Mouse (Mus musculus) testis, postnatal 10 days (tissue): ENCODE measurements around the gene Lrrc4c.

ENCODE experiments used
- DNase-seq: peaks from one replicate; pipeline ENCODE4 v3.0.0; 2021; ENCODE audit warnings: low spot score

The Lrrc4c gene

DNA sequence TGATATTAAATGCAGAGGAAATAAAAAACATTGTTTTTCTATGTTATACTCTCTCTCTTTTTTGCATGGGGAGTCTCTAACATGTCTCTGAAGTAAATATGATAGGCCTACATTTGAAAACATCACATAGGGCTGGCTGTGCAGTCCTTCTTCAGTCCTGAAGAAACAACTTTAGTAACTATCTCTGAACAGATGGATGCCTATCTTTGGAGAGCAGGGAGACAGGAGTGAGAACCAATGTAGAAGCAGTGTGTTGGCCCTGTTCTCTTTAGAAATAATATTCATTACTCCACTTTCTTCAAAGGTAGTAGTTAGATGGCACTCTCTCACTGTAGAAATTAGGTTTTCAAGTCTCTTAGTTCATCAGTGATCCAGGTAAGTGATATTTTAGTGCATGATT, 967.0 kb downstream of the Lrrc4c start:
- no peak for DNase-seq

GRCm38 (mm10) chr2:97294216-97294615, 976.2 kb downstream of the Lrrc4c start:
- DNase-seq = no peak

DNA sequence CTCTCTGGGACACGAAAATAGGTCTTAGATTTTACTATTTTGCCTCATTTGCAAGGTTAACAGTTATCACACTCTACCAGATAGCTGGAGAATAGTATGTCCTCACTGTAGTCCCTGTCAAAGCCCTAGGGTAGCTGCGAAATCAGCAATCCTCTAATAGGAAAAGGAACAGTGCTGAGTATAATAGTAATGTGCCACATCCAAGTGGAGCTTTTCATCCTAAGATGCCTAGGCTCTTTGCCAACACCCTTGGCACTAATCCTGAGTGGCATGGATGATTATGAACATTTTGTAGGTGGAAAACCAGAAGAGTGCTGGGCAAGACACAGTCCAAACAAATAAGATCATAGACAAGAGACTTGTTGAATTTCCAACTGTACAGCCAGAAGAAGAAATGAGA, 981.7 kb downstream of the Lrrc4c start:
- DNase-seq = no peak

DNA sequence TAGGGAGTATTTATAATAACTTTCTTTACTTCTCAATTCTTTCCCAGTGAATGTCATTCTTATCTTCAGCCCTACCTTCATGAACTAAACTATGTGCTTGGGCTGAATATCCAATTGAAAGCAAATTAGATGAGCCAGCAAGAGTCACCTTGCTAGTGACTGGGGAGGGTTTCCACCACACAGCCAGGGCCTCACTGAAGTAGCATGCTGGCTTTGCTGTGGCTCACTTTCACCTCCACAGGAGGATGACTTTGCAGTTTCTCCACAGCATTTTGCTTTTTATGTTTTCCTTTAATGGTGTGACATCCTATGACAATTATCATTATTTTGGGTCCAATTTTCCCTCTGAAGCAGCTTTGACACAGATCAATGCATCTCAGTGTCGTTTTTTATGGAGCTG, 1000.0 kb downstream of the Lrrc4c start:
- no peak for DNase-seq

DNA sequence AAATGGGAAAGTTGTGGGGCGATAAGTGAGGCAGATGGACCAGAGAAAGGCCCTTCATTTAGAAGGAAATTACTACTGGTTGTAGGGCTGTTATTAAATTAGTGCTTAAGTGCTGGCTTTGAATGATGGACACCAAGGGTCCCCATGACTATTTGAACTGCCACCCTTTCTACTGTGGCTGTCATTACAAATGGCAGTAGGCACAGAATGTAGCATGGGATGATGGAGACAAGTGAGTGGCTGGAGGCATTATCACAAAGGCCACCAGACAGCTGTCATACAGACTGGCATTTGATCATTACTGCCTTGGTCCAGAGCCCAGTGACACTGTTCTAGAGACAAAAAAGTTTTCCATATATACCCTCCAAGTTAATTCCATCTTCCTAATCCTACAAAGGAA, 1000.6 kb downstream of the Lrrc4c start:
- DNase-seq = no peak

DNA sequence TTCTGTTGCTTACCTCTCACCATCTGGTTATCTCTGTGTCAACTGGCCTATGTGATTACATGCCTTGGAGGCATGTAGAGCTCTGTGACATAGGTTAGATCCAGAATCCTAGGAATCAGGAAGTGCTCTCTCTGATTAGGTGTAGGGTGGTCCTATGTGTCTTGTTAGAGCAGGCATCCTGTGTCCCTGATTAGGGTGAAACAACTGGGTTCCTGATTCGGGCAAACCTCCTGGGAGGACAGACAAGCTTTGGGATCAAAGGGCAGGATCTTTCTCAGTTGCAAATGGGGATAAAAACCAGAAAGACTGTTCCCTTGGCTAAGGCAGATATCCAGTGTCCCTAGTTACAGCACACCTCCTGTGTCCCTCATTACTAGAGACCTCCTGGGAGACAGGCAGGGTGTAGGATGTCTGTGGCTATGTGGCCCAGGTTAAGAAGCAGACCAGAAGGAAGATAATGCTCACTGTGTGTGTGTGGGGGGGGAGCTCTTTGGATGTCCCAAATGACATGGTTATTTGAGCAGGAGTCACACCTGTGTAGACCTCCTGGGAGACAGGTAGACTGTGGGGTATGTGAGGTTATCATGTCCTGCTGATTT, 1014.2 kb downstream of the Lrrc4c start:
- DNase-seq = no peak

- no peak for DNase-seq
These were observed 1021.7 kb downstream of the Lrrc4c start for GRCm38 (mm10) chr2:97339627-97340026.

DNA sequence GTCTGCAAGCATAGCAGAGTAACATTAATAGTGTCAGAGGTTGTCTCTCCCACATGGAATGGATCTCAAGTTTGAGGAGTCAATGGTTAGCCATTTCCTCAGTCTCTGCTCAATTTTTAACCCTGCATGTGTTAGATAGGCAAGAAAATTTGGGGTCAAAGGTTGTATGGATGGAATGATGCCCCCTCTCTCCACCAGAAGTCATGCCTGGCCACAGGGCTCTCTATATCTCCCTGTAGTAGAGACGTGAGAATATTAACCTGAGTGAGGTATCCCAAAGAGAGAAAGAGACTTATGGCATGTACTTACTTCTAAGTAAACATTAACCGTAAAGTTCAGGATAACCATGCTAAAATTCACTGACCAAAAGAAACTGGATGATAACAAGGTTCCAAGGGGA, 1043.3 kb downstream of the Lrrc4c start:
- no peak for DNase-seq

DNA sequence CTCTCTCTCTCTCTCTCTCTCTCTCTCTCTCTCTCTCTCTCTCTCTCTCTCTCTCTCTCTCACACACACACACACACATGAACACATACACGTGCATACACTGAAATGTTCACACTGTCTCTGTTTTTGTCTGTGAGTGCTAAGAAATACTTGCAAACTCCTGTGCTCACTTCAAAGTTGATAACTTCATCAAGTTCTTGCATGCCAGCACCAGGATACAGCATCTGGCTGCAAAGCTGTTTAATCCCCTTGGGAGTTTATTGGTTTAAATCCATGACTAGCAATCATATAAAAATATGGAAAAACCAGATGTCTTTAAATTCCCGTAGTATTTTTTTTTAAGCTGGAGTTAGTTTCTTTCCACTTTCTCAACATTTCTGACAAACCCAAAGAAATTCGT, 1052.0 kb downstream of the Lrrc4c start:
- DNase-seq = no peak

DNA sequence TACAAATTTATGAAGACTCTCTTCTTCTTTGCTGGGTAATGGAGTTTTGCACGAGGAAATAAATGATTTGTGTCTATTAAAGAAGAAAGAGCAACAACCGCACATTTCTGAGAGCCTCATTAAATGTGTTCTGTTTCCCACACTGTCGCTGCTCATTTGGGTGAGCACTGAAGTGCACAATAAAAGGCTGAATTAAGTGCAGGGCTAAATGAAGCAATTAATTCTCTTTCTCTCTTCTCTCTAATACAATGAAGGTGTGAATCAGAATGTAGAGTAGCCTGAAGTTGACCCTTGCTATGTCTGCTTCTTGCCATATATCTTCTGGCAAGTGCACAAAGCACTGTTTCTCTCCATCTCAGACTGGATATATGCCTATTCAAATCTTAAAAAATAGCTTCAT, 1073.5 kb downstream of the Lrrc4c start:
- DNase-seq = no peak

DNA sequence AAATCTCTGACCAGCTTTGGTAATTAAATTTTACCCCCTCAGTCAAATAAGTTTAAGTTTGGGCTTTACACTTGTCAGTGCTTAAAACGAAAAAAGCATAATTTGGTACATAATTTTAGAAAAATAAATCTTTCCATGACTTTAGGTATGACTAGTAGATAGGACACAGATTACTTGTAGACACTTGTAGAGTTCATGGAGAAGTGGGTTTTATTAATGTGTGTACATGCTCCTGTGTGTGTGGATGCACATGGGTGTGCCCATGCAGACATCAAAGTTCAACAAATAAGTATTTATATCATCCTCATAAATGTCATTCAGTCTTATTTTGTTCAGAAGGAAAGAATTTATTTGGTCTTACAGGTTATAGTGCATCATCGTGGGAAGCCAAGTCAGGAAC, 1073.9 kb downstream of the Lrrc4c start:
- no peak for DNase-seq

GRCm38 (mm10) chr2:97413066-97413465, 1095.1 kb downstream of the Lrrc4c start:
- no peak for DNase-seq

GRCm38 (mm10) chr2:97414416-97415362, 1096.7 kb downstream of the Lrrc4c start:
- no peak for DNase-seq

DNA sequence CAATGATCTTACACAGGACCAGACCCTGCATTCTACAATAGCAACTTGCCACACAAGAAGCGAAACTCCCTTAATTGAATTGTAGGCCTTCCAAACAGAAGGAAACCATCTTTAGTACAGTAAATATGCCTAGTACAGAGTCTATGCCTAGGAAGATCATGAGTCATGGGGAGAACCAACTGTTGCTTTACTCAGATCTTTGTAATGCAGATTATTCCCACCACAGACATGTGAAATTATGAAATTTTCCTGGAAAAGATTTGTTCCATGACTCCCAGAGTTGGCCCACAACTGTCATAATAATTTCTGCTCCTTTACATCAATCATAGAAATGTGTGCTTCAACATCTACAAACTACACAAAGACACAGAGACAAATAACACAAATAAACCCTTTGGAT, 1116.2 kb downstream of the Lrrc4c start:
- DNase-seq = no peak

GRCm38 (mm10) chr2:97435616-97436015, 1117.6 kb downstream of the Lrrc4c start:
- no peak for DNase-seq

DNA sequence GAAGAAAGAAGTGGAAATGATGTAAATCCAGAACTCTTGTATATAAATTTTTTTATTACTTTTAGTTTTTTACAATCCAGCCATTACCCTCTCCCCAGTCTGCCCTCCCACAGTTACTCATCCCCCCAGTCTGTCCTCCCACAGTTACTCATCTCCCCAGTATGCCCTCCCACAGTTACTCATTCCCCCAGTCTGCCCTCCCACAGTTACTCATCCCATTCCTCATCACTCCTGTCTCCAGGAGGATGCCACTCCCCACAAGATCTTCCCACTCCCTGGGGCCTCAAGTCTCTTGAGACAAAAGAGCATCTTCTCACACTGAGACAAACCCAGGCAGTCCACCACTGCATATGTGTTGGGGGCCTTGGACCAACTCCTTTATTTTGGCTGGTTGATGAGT, 1119.8 kb downstream of the Lrrc4c start:
- no peak for DNase-seq

DNA sequence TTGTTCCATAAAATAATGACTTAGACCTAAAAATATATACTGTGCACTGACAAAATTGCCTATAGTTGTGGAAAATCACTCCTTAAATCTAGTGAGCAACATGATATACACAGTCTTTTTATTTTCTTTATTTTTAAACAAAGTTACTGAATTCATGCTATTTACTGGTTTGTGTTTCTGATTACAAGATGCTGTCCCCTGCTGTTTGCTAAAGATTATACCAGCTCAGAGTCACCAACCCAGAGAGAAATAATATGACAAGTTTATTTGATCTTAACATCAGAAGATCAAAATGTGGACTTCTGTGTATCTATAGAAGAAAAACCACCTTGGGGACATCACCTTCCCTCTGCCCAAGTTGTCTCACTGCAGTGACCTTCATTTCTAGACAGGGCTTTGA, 1145.6 kb downstream of the Lrrc4c start:
- DNase-seq = no peak

DNA sequence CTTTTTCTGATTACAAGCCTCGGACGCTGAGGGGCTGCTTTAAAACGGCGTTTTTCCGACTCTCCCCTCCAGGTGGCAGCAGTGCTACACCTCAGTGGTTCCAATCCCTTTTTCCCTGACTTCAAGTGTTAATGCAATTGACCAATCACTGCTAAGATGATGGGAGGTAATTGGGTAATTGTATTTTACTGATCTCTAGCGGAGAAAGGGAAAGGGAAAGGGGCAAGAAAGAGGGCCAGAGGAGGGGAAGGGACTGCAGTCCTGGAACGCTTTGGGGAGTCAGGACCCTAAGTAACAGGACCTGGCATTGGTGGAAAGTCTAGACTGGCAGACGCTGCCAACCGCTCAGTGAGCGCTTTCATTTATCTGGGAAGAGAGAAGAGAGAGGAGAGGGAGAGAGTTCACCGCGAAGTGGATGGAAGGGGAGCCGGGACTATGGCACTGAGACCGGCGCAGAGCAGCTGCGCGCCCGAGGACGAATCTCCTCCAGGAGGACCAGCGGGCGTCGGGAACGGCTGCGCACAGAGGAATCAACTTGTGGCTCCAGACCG, 1148.3 kb downstream of the Lrrc4c start:
- peak; percentile 90 for DNase-seq

GRCm38 (mm10) chr2:97467031-97467549, 1149.1 kb downstream of the Lrrc4c start:
- peak; percentile 54 for DNase-seq

GRCm38 (mm10) chr2:97467664-97468063, 1149.7 kb downstream of the Lrrc4c start:
- DNase-seq = no peak

- DNase-seq = no peak
These were observed 1150.4 kb downstream of the Lrrc4c start for GRCm38 (mm10) chr2:97468372-97468771.

DNA sequence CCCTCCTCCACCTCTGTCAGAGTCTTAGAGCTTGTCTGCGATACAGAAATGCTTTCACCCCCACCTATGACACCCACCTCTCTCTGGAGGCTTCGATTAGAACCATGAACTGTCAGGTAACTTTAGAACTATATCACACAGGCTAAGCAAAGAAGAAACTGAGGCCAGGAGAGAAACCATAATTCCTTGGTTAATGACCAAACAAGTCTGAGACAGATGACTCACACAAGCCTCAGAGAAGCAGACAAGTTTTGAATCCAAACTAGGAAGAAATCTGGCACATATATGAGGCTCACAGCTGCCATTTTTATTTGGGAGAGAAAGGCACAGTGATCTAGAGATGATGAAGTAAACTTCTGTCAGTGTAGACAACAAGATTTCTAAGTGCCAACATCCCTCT, 1151.4 kb downstream of the Lrrc4c start:
- no peak for DNase-seq
